Mouse (Mus musculus) gastrocnemius, postnatal 10 days (tissue): ENCODE measurements around the gene Gm8660. TPM values are rescaled to one million over a fixed set of nuclear protein-coding genes. Genes with fewer than 3 reads are reported as not detected.
"Not testable (repeated sequence)": the region's sequence is repeated elsewhere in the genome, so short reads cannot be mapped to it uniquely, and the experiment has no call there.

Source experiments
- DNase-seq: peaks from one replicate; pipeline ENCODE4 v3.0.0; 2021; ENCODE audit warnings: mixed read lengths
- long read RNA-seq, 2 experiments: library from polyadenylated mRNA; stranded (forward); transcript quantifications; one replicate each; pipeline ENCODE4 v2.0.0; 2021
- total RNA-seq, 2 experiments: library from RNA; stranded (reverse); gene quantifications; 2 replicates each; pipeline ENCODE4 v1.2.3; 2021

Gene Gm8660
- not detected for total RNA-seq
- long read RNA-seq, experiment 1 = 0 reads
- long read RNA-seq, experiment 2 = 0 reads

DNA sequence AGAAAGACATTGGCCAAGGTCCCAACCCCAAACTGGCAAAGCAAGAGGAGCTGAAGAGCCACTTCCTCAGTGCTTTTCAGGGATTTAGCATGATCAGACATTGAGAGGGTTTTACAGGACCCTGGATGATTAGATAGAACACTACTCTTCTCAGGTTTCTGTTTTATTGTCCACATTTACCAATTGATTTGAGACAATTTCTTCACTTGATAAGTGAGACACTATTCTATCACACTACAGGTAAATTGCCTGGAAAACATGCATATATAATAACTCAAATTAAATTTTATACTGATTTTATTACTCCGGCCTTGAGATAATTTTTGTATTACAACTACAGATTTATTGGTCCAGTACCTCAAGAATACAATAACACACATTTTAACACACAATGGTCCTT lies at the start of gene Gm8660:
Gene Gm8660, minus strand, starts transcription at position 101 of the 400 bp plus-strand sequence.
- not testable (repeated sequence) for DNase-seq

DNA sequence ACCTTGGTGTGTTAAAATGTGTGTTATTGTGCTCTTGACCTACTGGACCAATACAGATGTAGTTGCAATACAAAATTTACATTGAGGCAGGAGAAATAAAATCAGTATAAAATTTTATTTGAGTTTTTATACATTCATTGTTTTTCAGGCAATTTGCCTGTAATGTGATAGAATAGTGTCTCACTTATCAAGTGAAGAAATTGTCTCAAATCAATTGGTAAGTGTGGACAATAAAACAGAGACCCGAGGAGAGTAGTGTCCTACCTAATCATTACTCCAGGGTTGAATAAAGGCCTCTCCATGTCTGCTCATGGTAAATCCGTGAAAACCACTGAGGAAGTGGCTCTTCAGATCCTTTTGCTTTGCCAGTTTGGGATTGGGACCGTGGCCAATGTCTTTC lies 42.4 kb upstream of the Gm8660 start, which contains the start of gene Vmn1r148:
Gene Vmn1r148, plus strand, starts transcription at position 301 of the 400 bp plus-strand sequence.
- DNase-seq = not testable (repeated sequence)

DNA sequence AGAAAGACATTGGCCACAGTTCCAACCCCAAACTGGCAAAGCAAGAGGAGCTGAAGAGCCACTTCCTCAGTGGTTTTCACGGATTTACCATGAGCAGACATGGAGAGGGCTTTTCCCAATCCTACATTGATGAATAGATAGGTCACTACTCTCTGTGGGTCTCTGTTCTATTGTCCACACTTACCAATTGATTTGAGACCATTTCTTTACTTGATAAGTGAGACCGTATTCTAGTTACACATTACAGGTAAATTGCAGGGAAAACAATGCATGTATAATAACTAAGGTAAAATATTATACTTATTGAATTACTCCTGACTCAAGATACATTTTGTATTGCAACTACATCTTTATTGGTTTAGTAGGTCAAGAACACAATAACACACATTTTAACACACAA lies 41.2 kb downstream of the Gm8660 start, which contains the start of gene Gm4187:
Gene Gm4187, minus strand, starts transcription at position 101 of the 400 bp plus-strand sequence.
- DNase-seq = not testable (repeated sequence)

Other genes with a start within 250 kb of the Gm8660 start
- gene Gm10666, start 236.3 kb downstream of the Gm8660 start, total RNA-seq = not detected
- not detected for gene Vmn1r142, start 207.0 kb downstream of the Gm8660 start, total RNA-seq
- not detected for gene Vmn1r143, start 181.7 kb downstream of the Gm8660 start, total RNA-seq
- gene Gm8653, start 169.8 kb downstream of the Gm8660 start, total RNA-seq = not detected
- not detected for gene Gm8453, start 141.6 kb downstream of the Gm8660 start, total RNA-seq
- not detected for gene Gm4187, start 41.3 kb downstream of the Gm8660 start, total RNA-seq
- gene Vmn1r148, start 42.5 kb upstream of the Gm8660 start, total RNA-seq = not detected
- gene Vmn1r149, start 67.2 kb upstream of the Gm8660 start, total RNA-seq = not detected
- gene Gm10665, start 93.0 kb upstream of the Gm8660 start, total RNA-seq = not detected
- not detected for gene Vmn1r151, start 128.6 kb upstream of the Gm8660 start, total RNA-seq
- not detected for gene Vmn1r152, start 151.9 kb upstream of the Gm8660 start, total RNA-seq
- gene Gm8677, start 163.8 kb upstream of the Gm8660 start, total RNA-seq = not detected
- gene Gm4201, start 194.3 kb upstream of the Gm8660 start, total RNA-seq = not detected
- gene Gm4565, start 217.1 kb upstream of the Gm8660 start, total RNA-seq = not detected